Mouse (Mus musculus): ENCODE measurements around the gene Dlg2.

Gene Dlg2

GRCm38 (mm10) chr7:92213751-92214150, 1737.3 kb downstream of the Dlg2 start:
- no peak for DNase-seq

GRCm38 (mm10) chr7:92218171-92218570, 1741.7 kb downstream of the Dlg2 start:
- no peak for DNase-seq

GRCm38 (mm10) chr7:92220619-92221018, 1744.1 kb downstream of the Dlg2 start:
- DNase-seq: no peak

- no peak for DNase-seq
Observed at GRCm38 (mm10) chr7:92234476-92235202, 1758.2 kb downstream of the Dlg2 start.

GRCm38 (mm10) chr7:92235541-92236031, 1759.1 kb downstream of the Dlg2 start:
- no peak for DNase-seq

GRCm38 (mm10) chr7:92240908-92241307, 1764.4 kb downstream of the Dlg2 start:
- no peak for DNase-seq

GRCm38 (mm10) chr7:92247594-92247993, 1771.1 kb downstream of the Dlg2 start:
- no peak for DNase-seq

GRCm38 (mm10) chr7:92248619-92249018, 1772.1 kb downstream of the Dlg2 start:
- no peak for DNase-seq

- DNase-seq: no peak
Observed at GRCm38 (mm10) chr7:92258148-92258547, 1781.7 kb downstream of the Dlg2 start.

- no peak for DNase-seq
Observed at GRCm38 (mm10) chr7:92258701-92259100, 1782.2 kb downstream of the Dlg2 start.

GRCm38 (mm10) chr7:92264325-92264724, 1787.9 kb downstream of the Dlg2 start:
- no peak for DNase-seq

GRCm38 (mm10) chr7:92264964-92265363, 1788.5 kb downstream of the Dlg2 start:
- DNase-seq: peak; percentile 53

- DNase-seq: no peak
Observed at GRCm38 (mm10) chr7:92275353-92275752, 1798.9 kb downstream of the Dlg2 start.

- DNase-seq: peak; percentile 51
Observed at GRCm38 (mm10) chr7:92277629-92278028, 1801.2 kb downstream of the Dlg2 start.

- DNase-seq: no peak
Observed at GRCm38 (mm10) chr7:92280925-92281324, 1804.5 kb downstream of the Dlg2 start.

- DNase-seq: no peak
Observed at GRCm38 (mm10) chr7:92287058-92287457, 1810.6 kb downstream of the Dlg2 start.

- DNase-seq: no peak
Observed at GRCm38 (mm10) chr7:92288814-92289213, 1812.3 kb downstream of the Dlg2 start.

GRCm38 (mm10) chr7:92292918-92293518, 1816.5 kb downstream of the Dlg2 start:
- no peak for DNase-seq

GRCm38 (mm10) chr7:92301046-92301445, 1824.6 kb downstream of the Dlg2 start:
- peak; percentile 25 for DNase-seq

- peak; percentile 34 for DNase-seq
Observed at GRCm38 (mm10) chr7:92307634-92308033, 1831.2 kb downstream of the Dlg2 start.

GRCm38 (mm10) chr7:92308168-92308567, 1831.7 kb downstream of the Dlg2 start:
- DNase-seq: no peak

GRCm38 (mm10) chr7:92316389-92316788, 1839.9 kb downstream of the Dlg2 start:
- peak; percentile 47 for DNase-seq

- no peak for DNase-seq
Observed at GRCm38 (mm10) chr7:92319469-92319868, 1843.0 kb downstream of the Dlg2 start.

GRCm38 (mm10) chr7:92320181-92320580, 1843.7 kb downstream of the Dlg2 start:
- no peak for DNase-seq

Data from layer of hippocampus, adult 9-11 months (tissue).